9 mouse cellular contexts compared by ENCODE assay signal in the genomic region with DNA sequence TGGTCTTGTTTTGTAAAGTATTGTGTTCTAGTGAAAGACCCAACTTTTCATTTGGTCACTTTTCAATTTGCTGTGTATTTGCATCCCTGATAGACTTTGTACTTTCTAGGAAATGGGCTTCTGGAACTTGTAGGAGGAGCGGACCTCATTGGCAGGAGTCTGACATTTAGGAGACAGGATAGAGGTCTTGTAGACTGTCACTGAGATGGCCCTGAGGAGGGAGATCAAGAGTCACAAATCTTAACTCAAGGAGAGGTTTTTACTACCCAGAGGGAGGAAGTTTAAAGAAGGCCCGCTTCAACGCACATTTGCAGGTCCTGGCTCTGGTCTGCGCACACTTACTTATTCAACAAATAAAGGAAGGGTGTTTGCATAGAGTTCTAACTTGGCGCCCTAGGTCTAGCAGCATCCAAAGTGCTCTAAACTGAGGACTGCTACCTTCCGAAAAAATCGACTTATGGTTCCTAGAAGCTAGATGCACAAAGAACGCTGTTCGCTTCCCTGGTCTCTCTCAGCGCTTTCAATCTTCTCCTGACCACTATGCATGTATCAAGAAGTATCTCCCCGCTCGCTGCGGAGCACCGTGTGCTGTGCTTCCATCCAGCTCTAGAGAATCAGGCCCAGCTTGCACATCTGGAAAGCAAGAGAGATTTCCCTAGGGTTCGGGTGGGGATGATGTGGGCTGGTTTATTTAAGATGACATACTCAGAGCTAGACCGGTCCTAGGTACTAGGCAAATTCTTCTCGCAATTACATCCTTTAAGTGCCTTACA. TPM values are rescaled to one million over a fixed set of nuclear protein-coding genes. Genes with fewer than 3 reads are reported as not detected.
DNase-seq lines count a peak whose midpoint lies in the region; ATAC-seq and TF ChIP-seq lines count a peak whose summit lies in the region.
"Had no signal": no experiment of that assay in that cellular context is flagged by ENCODE, and none has a peak within 500 bp of the region (broad histone marks: within the 10 kb centered on the region; RNA-seq: fewer than 3 reads in every experiment).

No protein-coding gene starts in this region.

- ATAC-seq in hindbrain, embryonic 13.5 days (ENCODE audit: low FRiP score): peak; percentile 37
- ATAC-seq in liver, embryonic 16.5 days (ENCODE audit: low read depth): no peak

- H3K4me1 ChIP-seq in testis, adult 2 months (ENCODE audit: control insufficient read depth, insufficient read depth, low read length): peaks cover 9% of the 10 kb centered on the region
- peaks cover 27% of the 10 kb centered on the region for H3K4me1 ChIP-seq in hindbrain, embryonic 13.5 days (replicated peaks)
- H3K4me1 ChIP-seq in liver, embryonic 16.5 days (ENCODE audit: control insufficient read depth, low read depth, low read length): peaks cover 27% of the 10 kb centered on the region

- WGBS in hindbrain, embryonic 13.5 days: 9% methylated on average over 17 of the region's 17 CpGs
- 6% methylated on average over 17 of the region's 17 CpGs for WGBS in liver, embryonic 16.5 days (ENCODE audit: insufficient replicate concordance)

- TF ChIP-seq POLR2A in testis, adult 2 months (IDR thresholded peaks at IDR 0.05; ENCODE audit: control insufficient read depth, low read depth, low read length): no peak

- DNase-seq in testis, postnatal 10 days (ENCODE audit: low spot score): no peak
- peak; percentile 13 for DNase-seq in embryo, embryonic 11.5 days (ENCODE audit: low read depth, low spot score)
- DNase-seq in ovary, postnatal 36 days (ENCODE audit: low spot score): no peak
- DNase-seq in gastrocnemius, postnatal 25 days: no peak
- DNase-seq in frontal cortex, postnatal 14 days (ENCODE audit: low spot score in 2 of 2): no peak

- H3K27me3 ChIP-seq in testis, adult 2 months (ENCODE audit: control insufficient read depth, insufficient read depth, low read length): no peaks in the 10 kb centered on the region
- H3K27me3 ChIP-seq in hindbrain, embryonic 13.5 days: peaks cover 8% of the 10 kb centered on the region
- peaks cover 7% of the 10 kb centered on the region; the same call in 1 of the 2 replicates for H3K27me3 ChIP-seq in liver, embryonic 16.5 days (ENCODE audit: control insufficient read depth, insufficient read depth, low read depth, low read length)

- peak overlapping the region; percentile 84 for H3K4me3 ChIP-seq in testis, adult 2 months (ENCODE audit: control insufficient read depth, low read depth, low read length)
- peak overlapping the region; percentile 80 for H3K4me3 ChIP-seq in hindbrain, embryonic 13.5 days
- H3K4me3 ChIP-seq in liver, embryonic 16.5 days (ENCODE audit: low read depth, low read length): peak overlapping the region; percentile 89

- no peak overlapping the region; the same call in 1 of the 2 replicates for H3K27ac ChIP-seq in testis, adult 2 months (ENCODE audit: control insufficient read depth, insufficient read depth, low read depth, low read length)
- H3K27ac ChIP-seq in hindbrain, embryonic 13.5 days: 0 out of 2 replicates have a peak overlapping the region, but pooled peaks have one; percentile 92
- H3K27ac ChIP-seq in liver, embryonic 16.5 days (ENCODE audit: low read length): no peak overlapping the region

- peak overlapping the region; percentile 89 for H3K9ac ChIP-seq in hindbrain, embryonic 13.5 days
- H3K9ac ChIP-seq in liver, embryonic 16.5 days (ENCODE audit: low read depth, low read length): peak overlapping the region; percentile 91

- TF ChIP-seq CTCF in testis, adult 2 months (IDR thresholded peaks at IDR 0.05; ENCODE audit: control insufficient read depth, insufficient read depth, insufficient replicate concordance, low read depth, low read length): no peak

- H3K36me3 ChIP-seq in testis, adult 2 months (ENCODE audit: control insufficient read depth, insufficient read depth, low read length): no peaks in the 10 kb centered on the region
- peaks cover 4% of the 10 kb centered on the region for H3K36me3 ChIP-seq in hindbrain, embryonic 13.5 days
- no peaks in the 10 kb centered on the region for H3K36me3 ChIP-seq in liver, embryonic 16.5 days (ENCODE audit: control insufficient read depth, insufficient read depth)

- H3K9me3 ChIP-seq in hindbrain, embryonic 13.5 days: no peaks in the 10 kb centered on the region
- H3K9me3 ChIP-seq in liver, embryonic 16.5 days (replicated peaks; ENCODE audit: control insufficient read depth, low read length): no peaks in the 10 kb centered on the region

- peak overlapping the region; percentile 86 for H3K4me2 ChIP-seq in hindbrain, embryonic 13.5 days
- H3K4me2 ChIP-seq in liver, embryonic 16.5 days (ENCODE audit: low read depth, low read length): peak overlapping the region; percentile 86

RNA-seq across cellular contexts. Expression of gene Ptpra, which starts 0.9 kb away (rescaled TPM):
- polyA plus RNA-seq in testis, adult 2 months (2012; rRNA removed): 11.0 and 11.6 TPM in 2 replicates
- 123 and 126 TPM in 2 replicates for polyA plus RNA-seq in hindbrain, embryonic 13.5 days (2015; fragmentation: Nextera tagmentation; extraction: Ambion mirVana)
- 26.7 and 29.6 TPM in 2 replicates for polyA plus RNA-seq in liver, embryonic 16.5 days (2015; fragmentation: Nextera tagmentation; extraction: Ambion mirVana)
- 10 to 100 TPM; 17.3 to 21.4 TPM for total RNA-seq in gastrocnemius, postnatal 25 days (2021)

RNA-seq across cellular contexts. Expression of gene Pced1a, which starts 24.7 kb away (rescaled TPM):
- polyA plus RNA-seq in testis, adult 2 months (2012; rRNA removed): 46.3 and 48.0 TPM in 2 replicates
- polyA plus RNA-seq in hindbrain, embryonic 13.5 days (2015; fragmentation: Nextera tagmentation; extraction: Ambion mirVana): 12.0 and 12.2 TPM in 2 replicates
- polyA plus RNA-seq in liver, embryonic 16.5 days (2015; fragmentation: Nextera tagmentation; extraction: Ambion mirVana): 3.2 and 3.8 TPM in 2 replicates
- total RNA-seq in gastrocnemius, postnatal 25 days (2021): 1 to 10 TPM; 3.8 to 4.5 TPM

RNA-seq across cellular contexts. Expression of gene Vps16, which starts 25.1 kb away (rescaled TPM):
- polyA plus RNA-seq in testis, adult 2 months (2012; rRNA removed): 45.6 and 55.8 TPM in 2 replicates
- 99.9 and 113 TPM in 2 replicates for polyA plus RNA-seq in hindbrain, embryonic 13.5 days (2015; fragmentation: Nextera tagmentation; extraction: Ambion mirVana)
- 33.0 and 39.3 TPM in 2 replicates for polyA plus RNA-seq in liver, embryonic 16.5 days (2015; fragmentation: Nextera tagmentation; extraction: Ambion mirVana)
- total RNA-seq in gastrocnemius, postnatal 25 days (2021): 10 to 100 TPM; 16.2 to 16.8 TPM

RNA-seq across cellular contexts. Expression of gene Tmem239, which starts 42.9 kb away (rescaled TPM):
- polyA plus RNA-seq in testis, adult 2 months (2012; rRNA removed): 251 and 255 TPM in 2 replicates
- 0.23 and 0.38 TPM in 2 replicates for polyA plus RNA-seq in hindbrain, embryonic 13.5 days (2015; fragmentation: Nextera tagmentation; extraction: Ambion mirVana)
- polyA plus RNA-seq in liver, embryonic 16.5 days (2015; fragmentation: Nextera tagmentation; extraction: Ambion mirVana): not detected in 2 replicates
- not detected for total RNA-seq in gastrocnemius, postnatal 25 days (2021)
- total RNA-seq: hematopoietic stem cell, adult 5-6 weeks had no signal

RNA-seq across cellular contexts. Expression of gene 1700020A23Rik, which starts 44.1 kb away (rescaled TPM):
- polyA plus RNA-seq in testis, adult 2 months (2012; rRNA removed): 316 and 321 TPM in 2 replicates
- 0.68 and 0.83 TPM in 2 replicates for polyA plus RNA-seq in hindbrain, embryonic 13.5 days (2015; fragmentation: Nextera tagmentation; extraction: Ambion mirVana)
- polyA plus RNA-seq in liver, embryonic 16.5 days (2015; fragmentation: Nextera tagmentation; extraction: Ambion mirVana): not detected in 2 replicates
- total RNA-seq in gastrocnemius, postnatal 25 days (2021): not detected
- total RNA-seq: hematopoietic stem cell, adult 5-6 weeks had no signal
